Mouse (Mus musculus) thymus, adult 2 months (tissue): ENCODE data around the gene Rnase4.

Source experiments
- CTCF ChIP-seq: fragments of 200-500 bp; IDR thresholded peaks from 2 replicates; pipeline ENCODE4 v1.5.1; 2012; ENCODE audit warnings: mild to moderate bottlenecking, control low read depth, low read length, moderate library complexity, borderline replicate concordance; ENCODE audit not compliant: control insufficient read depth, poor library complexity, insufficient read depth; ENCODE audit errors: extremely low read depth
- POLR2A ChIP-seq: fragments of 200-500 bp; IDR thresholded peaks from 2 replicates; pipeline ENCODE4 v1.6.1; 2012; ENCODE audit warnings: mild to moderate bottlenecking, low read length, control low read depth, moderate library complexity; ENCODE audit not compliant: control insufficient read depth, poor library complexity, insufficient read depth; ENCODE audit errors: extremely low read depth

DNA sequence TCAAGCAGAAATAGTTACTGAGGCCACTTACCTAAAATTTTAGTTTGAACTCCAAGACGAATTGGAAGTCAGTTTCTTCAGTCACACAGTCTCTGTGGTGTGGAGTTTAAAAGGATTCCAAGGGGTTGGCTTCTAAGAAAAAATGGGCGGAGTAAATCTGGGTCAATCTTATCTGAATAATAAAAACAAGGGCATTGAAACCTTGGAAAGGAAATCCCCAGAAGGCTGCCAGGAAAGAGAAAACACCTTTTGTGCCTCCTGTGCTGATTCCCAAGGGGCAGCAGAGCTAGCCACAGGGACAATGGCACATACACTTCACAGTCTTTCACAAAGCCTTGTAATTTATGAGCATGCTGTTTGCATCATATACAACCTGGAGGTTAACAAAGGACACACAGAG is 55.8 kb downstream of the Rnase4 start, which contains the start of gene Rnase1:
- TF ChIP-seq POLR2A (no peak), CTCF (no peak)
